In the genomic region with DNA sequence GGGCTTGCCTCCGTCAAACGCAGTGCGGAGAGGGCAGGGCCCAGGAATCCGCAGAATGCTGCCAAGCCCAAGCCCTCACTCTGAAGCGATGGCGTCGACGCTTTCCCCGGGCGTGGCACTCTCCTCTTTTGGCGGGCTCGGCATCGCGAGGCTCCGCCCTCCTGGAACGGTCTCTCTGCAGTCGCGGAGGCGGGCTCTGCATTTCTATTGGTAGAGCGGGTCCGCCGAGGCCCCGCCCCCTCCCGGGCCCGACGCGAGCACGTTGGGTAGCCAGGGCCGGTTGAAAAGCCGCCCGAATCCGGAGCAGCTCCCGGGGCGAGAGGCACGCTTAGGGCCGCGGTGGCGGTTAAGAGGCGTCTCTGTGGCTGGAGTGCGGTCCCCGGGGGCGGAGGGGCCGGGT, we compare ENCODE assay signal across 8 mouse cellular contexts. TPM values are rescaled to one million over a fixed set of nuclear protein-coding genes. Genes with fewer than 3 reads are reported as not detected.
DNase-seq lines count a peak whose midpoint lies in the region; ATAC-seq and TF ChIP-seq lines count a peak whose summit lies in the region.

Gene Fam208a, plus strand, starts transcription at position 262 of the 400 bp plus-strand sequence.

- H3K9ac ChIP-seq in ES-Bruce4 (ENCODE audit: low read depth, poor library complexity, severe bottlenecking): peak within 1 kb of the TSS; percentile 97
- H3K9ac ChIP-seq in forebrain, embryonic 12.5 days: peak within 1 kb of the TSS; percentile 82
- H3K9ac ChIP-seq in heart, postnatal 0 days (replicated peaks; ENCODE audit: low read depth, low read length): peak within 1 kb of the TSS; percentile 85
- peak within 1 kb of the TSS; percentile 82 for H3K9ac ChIP-seq in liver, embryonic 14.5 days (replicated peaks)
- peak within 1 kb of the TSS; percentile 89 for H3K9ac ChIP-seq in stomach, embryonic 16.5 days (ENCODE audit: low read length)

- DNase-seq in c-Kit-positive CD71-positive TER-119-positive erythroid progenitor cells, embryonic 14.5 days (ENCODE audit: low spot score): peak; percentile 89
- peak; percentile 91 for DNase-seq in heart, postnatal 0 days (ENCODE audit: low spot score)
- DNase-seq in kidney, postnatal 36 days: peak; percentile 97 to 98
- DNase-seq in liver, embryonic 14.5 days (ENCODE audit: low read depth in 3 of 3, low spot score in 3 of 3): peak; percentile 83 to 91 (median 86)
- DNase-seq in neural tube, embryonic 10.5 days (ENCODE audit: extremely low spot score, low spot score): peak; percentile 91

- H3K9me3 ChIP-seq in ES-Bruce4 (replicated peaks; ENCODE audit: control insufficient read depth, insufficient read depth, low read length, poor library complexity, severe bottlenecking): peaks cover 6% of the 10 kb centered on the region; the same call in 1 of the 2 replicates
- peaks cover 19% of the 10 kb centered on the region for H3K9me3 ChIP-seq in forebrain, embryonic 12.5 days
- peaks cover 8% of the 10 kb centered on the region for H3K9me3 ChIP-seq in heart, postnatal 0 days (replicated peaks; ENCODE audit: control insufficient read depth, low read length)
- peaks cover 3% of the 10 kb centered on the region; the same call in 1 of the 2 replicates for H3K9me3 ChIP-seq in liver, embryonic 14.5 days (ENCODE audit: control insufficient read depth, low read length)
- H3K9me3 ChIP-seq in stomach, embryonic 16.5 days (replicated peaks; ENCODE audit: control insufficient read depth, low read length): peaks cover 14% of the 10 kb centered on the region

- TF ChIP-seq EP300 in ES-Bruce4 (IDR thresholded peaks at IDR 0.05; ENCODE audit: insufficient read depth, low read depth, low read length): peak; percentile 46; the same call in 1 of the 2 replicates
- no peak for TF ChIP-seq EP300 in heart, postnatal 0 days (IDR thresholded peaks at IDR 0.05; ENCODE audit: low read depth)
- TF ChIP-seq EP300 in liver, embryonic 14.5 days (IDR thresholded peaks at IDR 0.05; ENCODE audit: low read depth): 0 out of 2 replicates have a peak, but pooled peaks have one; percentile 21

- ATAC-seq in forebrain, embryonic 12.5 days (ENCODE audit: low FRiP score): peak; percentile 97
- ATAC-seq in heart, postnatal 0 days (ENCODE audit: insufficient read depth, low read depth): peak; percentile 94
- ATAC-seq in liver, embryonic 14.5 days (ENCODE audit: insufficient read depth): peak; percentile 93
- ATAC-seq in stomach, embryonic 16.5 days (ENCODE audit: insufficient read depth, low FRiP score): peak; percentile 95

- TF ChIP-seq POLR2A in ES-Bruce4 (IDR thresholded peaks at IDR 0.05; ENCODE audit: insufficient read depth, low read length): peak; percentile 22

- H3K27me3 ChIP-seq in ES-Bruce4 (ENCODE audit: control insufficient read depth, insufficient read depth, low read length, poor library complexity, severe bottlenecking): no peaks in the 10 kb centered on the region
- H3K27me3 ChIP-seq in forebrain, embryonic 12.5 days: 0 out of 2 replicates have a peak, but pooled peaks cover 4% of the 10 kb centered on the region
- no peaks in the 10 kb centered on the region for H3K27me3 ChIP-seq in heart, postnatal 0 days (ENCODE audit: control insufficient read depth, insufficient read depth, low read length)
- H3K27me3 ChIP-seq in liver, embryonic 14.5 days (ENCODE audit: control insufficient read depth, insufficient read depth, low read length): no peaks in the 10 kb centered on the region
- no peaks in the 10 kb centered on the region for H3K27me3 ChIP-seq in stomach, embryonic 16.5 days (ENCODE audit: control insufficient read depth, insufficient read depth, low read length)

- WGBS in forebrain, embryonic 12.5 days: under 1% methylated on average over 42 of the region's 43 CpGs
- 2% methylated on average over 42 of the region's 43 CpGs for WGBS in heart, postnatal 0 days
- WGBS in liver, embryonic 14.5 days (ENCODE audit: insufficient replicate concordance): under 1% methylated on average over 42 of the region's 43 CpGs
- 2% methylated on average over 43 of the region's 43 CpGs for WGBS in stomach, embryonic 16.5 days

- H3K27ac ChIP-seq in ES-Bruce4 (ENCODE audit: insufficient read depth, low read length): peak within 1 kb of the TSS; percentile 79
- H3K27ac ChIP-seq in forebrain, embryonic 12.5 days: peak within 1 kb of the TSS; percentile 97
- H3K27ac ChIP-seq in heart, postnatal 0 days (ENCODE audit: low read depth): peak within 1 kb of the TSS; percentile 99
- peak within 1 kb of the TSS; percentile 76 for H3K27ac ChIP-seq in liver, embryonic 14.5 days
- peak within 1 kb of the TSS; percentile 99 for H3K27ac ChIP-seq in stomach, embryonic 16.5 days (ENCODE audit: low read length)

- no peaks in the 10 kb centered on the region for H3K4me1 ChIP-seq in ES-Bruce4 (ENCODE audit: control insufficient read depth, insufficient read depth, low read length)
- H3K4me1 ChIP-seq in forebrain, embryonic 12.5 days: peaks cover 3% of the 10 kb centered on the region
- H3K4me1 ChIP-seq in heart, postnatal 0 days (ENCODE audit: control insufficient read depth, insufficient read depth): peaks cover 5% of the 10 kb centered on the region; the same call in 1 of the 2 replicates
- H3K4me1 ChIP-seq in liver, embryonic 14.5 days (replicated peaks; ENCODE audit: control insufficient read depth in 2 of 2, insufficient read depth in 2 of 2, low read length in 1 of 2): peaks cover 3 to 5% of the 10 kb centered on the region in 2 experiments; a peak in 3 of 4 replicates
- H3K4me1 ChIP-seq in stomach, embryonic 16.5 days (ENCODE audit: control insufficient read depth, insufficient read depth, low read length): 0 out of 2 replicates have a peak, but pooled peaks cover 3% of the 10 kb centered on the region

- H3K4me2 ChIP-seq in forebrain, embryonic 12.5 days: peak within 1 kb of the TSS; percentile 69
- peak within 1 kb of the TSS; percentile 80 for H3K4me2 ChIP-seq in heart, postnatal 0 days (ENCODE audit: low read depth, low read length)
- peak within 1 kb of the TSS; percentile 76 for H3K4me2 ChIP-seq in liver, embryonic 14.5 days (ENCODE audit: low read depth)
- peak within 1 kb of the TSS; percentile 84 for H3K4me2 ChIP-seq in stomach, embryonic 16.5 days (ENCODE audit: low read depth, low read length)

- H3K4me3 ChIP-seq in ES-Bruce4 (ENCODE audit: low read depth, low read length): peak within 1 kb of the TSS; percentile 95
- H3K4me3 ChIP-seq in forebrain, embryonic 12.5 days (replicated peaks): peak within 1 kb of the TSS; percentile 69
- peak within 1 kb of the TSS; percentile 63 for H3K4me3 ChIP-seq in heart, postnatal 0 days (ENCODE audit: low read depth, low read length)
- H3K4me3 ChIP-seq in liver, embryonic 14.5 days (ENCODE audit: insufficient read depth in 1 of 2, low read depth in 2 of 2, low read length in 2 of 2): peak within 1 kb of the TSS; percentile 81 to 86
- H3K4me3 ChIP-seq in stomach, embryonic 16.5 days (replicated peaks; ENCODE audit: low read length): peak within 1 kb of the TSS; percentile 71

- H3K36me3 ChIP-seq in ES-Bruce4 (ENCODE audit: control insufficient read depth, insufficient read depth, low read length, poor library complexity, severe bottlenecking): peaks cover 18% of the 10 kb centered on the region
- H3K36me3 ChIP-seq in forebrain, embryonic 12.5 days (replicated peaks): peaks cover 13% of the 10 kb centered on the region
- peaks cover 4% of the 10 kb centered on the region for H3K36me3 ChIP-seq in heart, postnatal 0 days (replicated peaks; ENCODE audit: control insufficient read depth, insufficient read depth, low read length)
- H3K36me3 ChIP-seq in liver, embryonic 14.5 days (replicated peaks; ENCODE audit: control insufficient read depth, insufficient read depth, low read depth): peaks cover 3% of the 10 kb centered on the region
- peaks cover 19% of the 10 kb centered on the region for H3K36me3 ChIP-seq in stomach, embryonic 16.5 days (ENCODE audit: control insufficient read depth, insufficient read depth, low read length)

- TF ChIP-seq CTCF in ES-Bruce4 (IDR thresholded peaks at IDR 0.05; ENCODE audit: low read depth, low read length): no peak
- TF ChIP-seq CTCF in heart, postnatal 0 days (IDR thresholded peaks at IDR 0.05; ENCODE audit: low read depth): no peak
- TF ChIP-seq CTCF in liver, embryonic 14.5 days (IDR thresholded peaks at IDR 0.05; ENCODE audit: low read depth): no peak

RNA-seq across cellular contexts. Expression of gene Fam208a, which starts in this region (rescaled TPM):
- 43.3 and 44.5 TPM in 2 replicates for polyA plus RNA-seq in ES-Bruce4 (2011; ENCODE audit: insufficient read depth, insufficient read length, low read depth, missing spikeins)
- polyA plus RNA-seq in forebrain, embryonic 12.5 days (2016; fragmentation: Nextera tagmentation; extraction: Ambion mirVana): 17.8 and 21.6 TPM in 2 replicates
- 13.6 and 31.4 TPM in 2 replicates for total RNA-seq in heart, postnatal 0 days (2014; rRNA removed; ENCODE audit: low replicate concordance)
- polyA plus RNA-seq in heart, postnatal 0 days (2015; fragmentation: Nextera tagmentation; extraction: Ambion mirVana): 5.5 and 5.6 TPM in 2 replicates
- polyA plus RNA-seq in liver, embryonic 14.5 days (2012; rRNA removed): 6.5 and 9.0 TPM in 2 replicates
- polyA plus RNA-seq in liver, embryonic 14.5 days (2014; fragmentation: Nextera tagmentation; extraction: Ambion mirVana): 2.2 and 2.3 TPM in 2 replicates
- polyA plus RNA-seq in stomach, embryonic 16.5 days (2015; fragmentation: Nextera tagmentation; extraction: Ambion mirVana): 10.3 and 11.2 TPM in 2 replicates

Comparison
In these comparisons a context has a peak if more than half of its experiments do, and no peak if none do; other contexts are left out.
1. Peak in every context shown above with its lines: DNase-seq, ATAC-seq, H3K4me3 ChIP-seq and H3K27ac ChIP-seq.